Mouse (Mus musculus): ENCODE measurements around the gene Slc22a6. TPM values are rescaled to one million over a fixed set of nuclear protein-coding genes. Genes with fewer than 3 reads are reported as not detected.

Slc22a6 gene
- total and polyA plus RNA-seq, 2 experiments = not detected

DNA sequence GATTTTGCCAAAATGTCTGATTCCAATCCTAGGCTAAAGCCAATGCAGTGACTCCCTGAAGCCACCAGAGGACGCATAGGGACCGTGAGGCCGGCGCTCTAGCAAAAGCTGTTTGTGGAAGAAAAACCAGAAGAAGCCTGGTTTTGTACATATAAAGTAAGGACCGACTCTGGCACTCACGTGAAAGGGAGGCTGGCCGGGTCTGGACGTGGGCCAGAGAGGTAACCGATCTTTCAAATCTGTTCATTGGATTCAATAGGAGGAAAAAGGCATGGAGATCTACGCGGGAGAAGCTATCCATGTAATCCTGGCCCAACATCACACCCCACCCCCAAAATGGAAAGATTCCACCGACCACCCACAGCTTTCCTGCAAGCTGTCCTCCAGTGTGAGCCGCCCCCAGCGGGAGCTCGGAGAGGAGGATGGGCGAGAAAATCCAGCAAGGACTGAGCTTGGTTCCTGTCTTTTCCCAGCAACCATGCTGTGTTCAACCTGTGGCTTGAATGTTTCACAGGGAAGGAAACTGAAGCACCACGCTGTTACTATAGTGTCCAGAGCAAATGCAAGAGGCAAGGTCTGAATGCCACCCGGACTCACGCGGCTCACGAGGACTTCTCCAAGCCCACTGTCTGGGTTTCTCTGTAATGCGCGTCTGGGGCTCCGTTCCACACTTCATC lies 39.4 kb upstream of the Slc22a6 start:
- 16% methylated on average over 24 of the region's 24 CpGs for WGBS
- TF ChIP-seq CTCF (IDR thresholded peaks at IDR 0.05; ENCODE audit: low read depth, low read length) = peak; percentile 97
- TF ChIP-seq POLR2A (IDR thresholded peaks at IDR 0.05; ENCODE audit: extremely low read depth, insufficient read depth, low read length) = no peak
- no peak overlapping the region for H3K4me3 ChIP-seq (ENCODE audit: insufficient read depth, low read depth, low read length)

DNA sequence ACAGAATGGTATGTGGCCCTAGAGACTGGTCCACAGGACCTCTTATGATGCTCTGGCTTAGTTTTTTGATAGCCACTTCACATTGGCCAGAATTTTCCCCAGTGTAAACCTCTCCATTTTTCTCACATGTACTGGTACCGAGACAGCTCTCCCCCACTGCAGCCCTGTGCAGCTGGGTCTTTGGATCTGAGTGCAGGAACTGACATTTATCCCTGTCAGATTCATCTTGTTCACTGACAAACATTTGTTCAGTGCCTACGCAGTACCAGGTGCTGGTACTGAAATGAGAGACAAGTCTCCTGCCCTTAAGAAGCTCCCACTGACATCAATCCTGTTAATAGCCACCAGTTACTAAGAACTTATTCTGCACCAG lies 38.9 kb upstream of the Slc22a6 start:
- 89% methylated on average over 2 of the region's 2 CpGs for WGBS
- H3K9ac ChIP-seq (ENCODE audit: low read depth, low read length) = no peak overlapping the region

More for the DNA sequence above, 39.4 kb upstream of the Slc22a6 start:
- no peak overlapping the region for H3K27ac ChIP-seq (replicated peaks; ENCODE audit: insufficient read depth, low read depth, low read length)
- H3K9ac ChIP-seq (ENCODE audit: low read depth, low read length) = peak overlapping the region; percentile 37; the same call in 1 of the 2 replicates
- peaks cover 1% of the 10 kb centered on the region; the same call in 1 of the 2 replicates for H3K4me1 ChIP-seq (ENCODE audit: control insufficient read depth, insufficient read depth, low read length)
- no peaks in the 10 kb centered on the region for H3K79me2 ChIP-seq (ENCODE audit: control insufficient read depth, insufficient read depth, low read length)
- no peaks in the 10 kb centered on the region for H3K27me3 ChIP-seq (ENCODE audit: control insufficient read depth, insufficient read depth, low read length)
- DNase-seq (ENCODE audit: extremely low read depth, low read depth, low spot score) = peak; percentile 51
- no peaks in the 10 kb centered on the region for H3K36me3 ChIP-seq (ENCODE audit: control insufficient read depth, insufficient read depth, low read length)

GRCm38 (mm10) chr19:8585298-8585697 lies 32.5 kb upstream of the Slc22a6 start:
- H3K79me2 ChIP-seq (ENCODE audit: control insufficient read depth, insufficient read depth, low read length) = no peaks in the 10 kb centered on the region
- no peak overlapping the region for H3K4me3 ChIP-seq (ENCODE audit: insufficient read depth, low read depth, low read length)
- no peak overlapping the region for H3K9ac ChIP-seq (ENCODE audit: low read depth, low read length)
- H3K36me3 ChIP-seq (ENCODE audit: control insufficient read depth, insufficient read depth, low read length) = no peaks in the 10 kb centered on the region
- WGBS = 86% methylated on average over 3 of the region's 3 CpGs
- TF ChIP-seq CTCF (IDR thresholded peaks at IDR 0.05; ENCODE audit: low read depth, low read length) = no peak
- no peak for TF ChIP-seq POLR2A (IDR thresholded peaks at IDR 0.05; ENCODE audit: extremely low read depth, insufficient read depth, low read length)
- H3K27me3 ChIP-seq (ENCODE audit: control insufficient read depth, insufficient read depth, low read length) = no peaks in the 10 kb centered on the region
- DNase-seq (ENCODE audit: extremely low read depth, low read depth, low spot score) = no peak
- H3K4me1 ChIP-seq (ENCODE audit: control insufficient read depth, insufficient read depth, low read length) = no peaks in the 10 kb centered on the region
- no peak overlapping the region for H3K27ac ChIP-seq (replicated peaks; ENCODE audit: insufficient read depth, low read depth, low read length)

More for the DNA sequence above, 38.9 kb upstream of the Slc22a6 start:
- peaks cover 1% of the 10 kb centered on the region; the same call in 1 of the 2 replicates for H3K4me1 ChIP-seq (ENCODE audit: control insufficient read depth, insufficient read depth, low read length)
- H3K27ac ChIP-seq (replicated peaks; ENCODE audit: insufficient read depth, low read depth, low read length) = no peak overlapping the region
- no peaks in the 10 kb centered on the region for H3K79me2 ChIP-seq (ENCODE audit: control insufficient read depth, insufficient read depth, low read length)
- DNase-seq (ENCODE audit: extremely low read depth, low read depth, low spot score) = no peak
- no peak for TF ChIP-seq CTCF (IDR thresholded peaks at IDR 0.05; ENCODE audit: low read depth, low read length)
- no peak for TF ChIP-seq POLR2A (IDR thresholded peaks at IDR 0.05; ENCODE audit: extremely low read depth, insufficient read depth, low read length)
- H3K36me3 ChIP-seq (ENCODE audit: control insufficient read depth, insufficient read depth, low read length) = no peaks in the 10 kb centered on the region
- no peak overlapping the region for H3K4me3 ChIP-seq (ENCODE audit: insufficient read depth, low read depth, low read length)
- H3K27me3 ChIP-seq (ENCODE audit: control insufficient read depth, insufficient read depth, low read length) = no peaks in the 10 kb centered on the region

DNA sequence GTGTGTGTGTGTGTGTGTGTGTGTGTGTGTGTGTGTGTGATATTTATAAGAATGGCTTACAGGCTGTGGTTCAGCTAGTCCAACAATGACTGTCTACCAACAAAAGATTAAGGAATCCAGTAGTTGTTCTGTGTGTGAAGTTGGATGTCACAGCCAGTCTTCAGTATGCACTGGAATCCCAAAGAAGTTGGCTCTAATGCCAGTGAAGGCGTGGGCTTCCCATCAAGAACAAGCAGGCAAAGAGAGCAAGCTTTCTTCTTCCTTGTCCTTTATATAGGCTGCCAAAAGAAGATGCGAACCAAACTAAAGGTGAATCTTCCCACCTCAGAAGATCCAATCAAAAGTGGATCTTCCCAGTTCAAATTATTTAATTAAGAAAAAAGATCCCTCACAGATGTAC lies 31.9 kb upstream of the Slc22a6 start:
- Histone ChIP-seq H3K9ac (ENCODE audit: low read depth, low read length) (no peak overlapping the region), H3K4me1 (ENCODE audit: control insufficient read depth, insufficient read depth, low read length) (no peaks in the 10 kb centered on the region), H3K27me3 (ENCODE audit: control insufficient read depth, insufficient read depth, low read length) (no peaks in the 10 kb centered on the region), H3K27ac (replicated peaks; ENCODE audit: insufficient read depth, low read depth, low read length) (no peak overlapping the region), H3K79me2 (ENCODE audit: control insufficient read depth, insufficient read depth, low read length) (no peaks in the 10 kb centered on the region), H3K36me3 (ENCODE audit: control insufficient read depth, insufficient read depth, low read length) (no peaks in the 10 kb centered on the region), H3K4me3 (ENCODE audit: insufficient read depth, low read depth, low read length) (no peak overlapping the region)
- WGBS = 95% methylated on average over 2 of the region's 2 CpGs
- TF ChIP-seq CTCF (IDR thresholded peaks at IDR 0.05; ENCODE audit: low read depth, low read length) = no peak
- no peak for TF ChIP-seq POLR2A (IDR thresholded peaks at IDR 0.05; ENCODE audit: extremely low read depth, insufficient read depth, low read length)
- DNase-seq (ENCODE audit: extremely low read depth, low read depth, low spot score) = no peak

GRCm38 (mm10) chr19:8586350-8586749 lies 31.5 kb upstream of the Slc22a6 start:
- TF ChIP-seq POLR2A (IDR thresholded peaks at IDR 0.05; ENCODE audit: extremely low read depth, insufficient read depth, low read length) (no peak), CTCF (IDR thresholded peaks at IDR 0.05; ENCODE audit: low read depth, low read length) (no peak)
- 66% methylated on average over 3 of the region's 3 CpGs for WGBS
- H3K79me2 ChIP-seq (ENCODE audit: control insufficient read depth, insufficient read depth, low read length) = no peaks in the 10 kb centered on the region
- no peak for DNase-seq (ENCODE audit: extremely low read depth, low read depth, low spot score)
- no peaks in the 10 kb centered on the region for H3K4me1 ChIP-seq (ENCODE audit: control insufficient read depth, insufficient read depth, low read length)
- no peak overlapping the region for H3K4me3 ChIP-seq (ENCODE audit: insufficient read depth, low read depth, low read length)
- no peak overlapping the region for H3K9ac ChIP-seq (ENCODE audit: low read depth, low read length)
- H3K27ac ChIP-seq (replicated peaks; ENCODE audit: insufficient read depth, low read depth, low read length) = no peak overlapping the region
- no peaks in the 10 kb centered on the region for H3K36me3 ChIP-seq (ENCODE audit: control insufficient read depth, insufficient read depth, low read length)
- no peaks in the 10 kb centered on the region for H3K27me3 ChIP-seq (ENCODE audit: control insufficient read depth, insufficient read depth, low read length)

DNA sequence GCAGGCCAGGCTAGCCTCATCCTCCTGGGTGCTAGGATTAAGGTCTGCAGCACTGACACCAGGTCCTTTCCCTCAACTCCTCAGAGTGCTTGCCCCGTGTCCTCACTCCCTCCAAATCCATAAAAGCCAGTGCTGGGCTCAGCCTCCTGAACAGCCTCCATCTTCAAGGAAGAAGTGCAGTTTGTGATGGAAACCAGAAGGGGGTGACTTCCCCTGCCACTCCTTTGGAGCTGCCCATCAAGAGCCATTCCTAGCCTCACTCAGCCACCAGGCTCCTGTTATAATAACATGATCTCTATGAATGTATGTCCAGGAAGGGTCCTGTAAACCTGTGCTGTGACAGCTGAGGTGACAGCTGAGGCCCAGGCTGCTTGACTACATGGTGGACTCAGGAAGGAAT lies 30.5 kb upstream of the Slc22a6 start:
- Histone ChIP-seq H3K27ac (replicated peaks; ENCODE audit: insufficient read depth, low read depth, low read length) (no peak overlapping the region), H3K4me3 (ENCODE audit: insufficient read depth, low read depth, low read length) (no peak overlapping the region), H3K27me3 (ENCODE audit: control insufficient read depth, insufficient read depth, low read length) (no peaks in the 10 kb centered on the region), H3K79me2 (ENCODE audit: control insufficient read depth, insufficient read depth, low read length) (no peaks in the 10 kb centered on the region), H3K4me1 (ENCODE audit: control insufficient read depth, insufficient read depth, low read length) (no peaks in the 10 kb centered on the region), H3K9ac (ENCODE audit: low read depth, low read length) (no peak overlapping the region), H3K36me3 (ENCODE audit: control insufficient read depth, insufficient read depth, low read length) (no peaks in the 10 kb centered on the region)
- no peak for DNase-seq (ENCODE audit: extremely low read depth, low read depth, low spot score)
- TF ChIP-seq POLR2A (IDR thresholded peaks at IDR 0.05; ENCODE audit: extremely low read depth, insufficient read depth, low read length) (no peak), CTCF (IDR thresholded peaks at IDR 0.05; ENCODE audit: low read depth, low read length) (peak; percentile 49)
- 83% methylated on average over 1 of the region's 1 CpGs for WGBS
